Mouse (Mus musculus) kidney, adult 2 months (tissue): ENCODE measurements around the gene Cdk4. TPM values are rescaled to one million over a fixed set of nuclear protein-coding genes. Genes with fewer than 3 reads are reported as not detected.

Experiments
- DNase-seq: peaks from one replicate; pipeline ENCODE4 v3.0.0; 2021
- H3K27ac ChIP-seq: fragments of 200-500 bp; 2 replicates; pipeline ENCODE4 v1.5.1; 2012; ENCODE audit warnings: low read depth, low read length, control low read depth, inconsistent platforms; ENCODE audit not compliant: insufficient read depth
- H3K27me3 ChIP-seq: fragments of 200-500 bp; replicated peaks from 2 replicates; pipeline ENCODE4 v1.6.1; 2012; ENCODE audit warnings: mild to moderate bottlenecking, moderate library complexity, low read length, inconsistent platforms; ENCODE audit not compliant: control insufficient read depth, insufficient read depth
- H3K36me3 ChIP-seq: fragments of 200-500 bp; 2 replicates; pipeline ENCODE4 v1.6.1; 2012; ENCODE audit warnings: mild to moderate bottlenecking, moderate library complexity, low read length, inconsistent platforms; ENCODE audit not compliant: control insufficient read depth, insufficient read depth
- H3K4me1 ChIP-seq: fragments of 200-500 bp; 2 replicates; pipeline ENCODE4 v1.6.1; 2011; ENCODE audit warnings: low read length; ENCODE audit not compliant: control insufficient read depth, insufficient read depth
- H3K4me3 ChIP-seq: fragments of 200-500 bp; 2 replicates; pipeline ENCODE4 v1.5.1; 2011; ENCODE audit warnings: mild to moderate bottlenecking, low read depth, low read length, control low read depth; ENCODE audit not compliant: insufficient read depth
- CTCF ChIP-seq: fragments of 200-500 bp; conservative IDR thresholded peaks from 2 replicates; pipeline ENCODE4 v1.5.1; 2011; ENCODE audit warnings: low read depth, mild to moderate bottlenecking, control low read depth, low read length, moderate library complexity, mixed read lengths; ENCODE audit not compliant: insufficient read depth, insufficient read length
- POLR2A ChIP-seq: fragments of 200-500 bp; IDR thresholded peaks from one replicate; pipeline ENCODE4 v1.6.1; 2011; ENCODE audit warnings: low read depth, low read length, control low read depth
- WGBS: fragments of 180-500 bp; shearing (Covaris S2); methylation state at CpG from one replicate; pipeline ENCODE4 v1.1.7; 2018; 5-methylcytosine and 5-hydroxymethylcytosine counted together
- polyA plus RNA-seq: library from polyadenylated mRNA; depleted of rRNA; stranded (reverse); fragments of >200 nt; gene quantifications from 2 replicates; pipeline ENCODE4 v1.2.3, GENCODE M21; 2012

The Cdk4 gene
- polyA plus RNA-seq, 1 experiment: 216 TPM

DNA sequence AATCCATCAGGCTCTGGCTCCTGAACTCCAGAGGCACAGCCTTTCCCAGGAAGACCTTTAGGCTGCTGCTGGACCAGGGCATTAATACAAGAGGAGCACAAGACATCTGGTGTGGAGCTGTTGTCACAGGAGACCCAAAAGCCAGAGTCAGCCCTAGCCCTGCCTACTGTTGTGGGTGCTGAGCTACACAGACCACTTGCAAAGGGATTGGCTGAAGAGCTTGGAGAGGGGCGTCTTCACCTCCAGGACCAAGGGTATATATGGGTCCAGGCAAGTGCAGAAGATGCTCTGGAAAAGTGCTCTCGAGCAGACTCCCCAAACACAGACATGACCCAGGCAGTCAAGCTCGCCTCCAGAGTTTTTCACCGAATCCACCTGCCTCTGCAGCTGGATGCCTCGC is 15.4 kb upstream of the Cdk4 start, which contains the start of gene Cyp27b1:
Cyp27b1 (plus strand) TSS at position 297 of the 400 bp plus-strand sequence.
- no peak for DNase-seq
- TF ChIP-seq POLR2A: peak; percentile 23
- no peak for TF ChIP-seq CTCF
- WGBS: 27% methylated on average over 5 of the region's 5 CpGs
- no peaks in the 10 kb centered on the region for H3K27me3 ChIP-seq
- H3K27ac ChIP-seq: peak within 1 kb of the TSS; percentile 6; the same call in 1 of the 2 replicates
- H3K36me3 ChIP-seq: no peaks in the 10 kb centered on the region
- H3K4me3 ChIP-seq: peak within 1 kb of the TSS; percentile 36
- H3K4me1 ChIP-seq: peaks cover 12% of the 10 kb centered on the region; the same call in 1 of the 2 replicates

DNA sequence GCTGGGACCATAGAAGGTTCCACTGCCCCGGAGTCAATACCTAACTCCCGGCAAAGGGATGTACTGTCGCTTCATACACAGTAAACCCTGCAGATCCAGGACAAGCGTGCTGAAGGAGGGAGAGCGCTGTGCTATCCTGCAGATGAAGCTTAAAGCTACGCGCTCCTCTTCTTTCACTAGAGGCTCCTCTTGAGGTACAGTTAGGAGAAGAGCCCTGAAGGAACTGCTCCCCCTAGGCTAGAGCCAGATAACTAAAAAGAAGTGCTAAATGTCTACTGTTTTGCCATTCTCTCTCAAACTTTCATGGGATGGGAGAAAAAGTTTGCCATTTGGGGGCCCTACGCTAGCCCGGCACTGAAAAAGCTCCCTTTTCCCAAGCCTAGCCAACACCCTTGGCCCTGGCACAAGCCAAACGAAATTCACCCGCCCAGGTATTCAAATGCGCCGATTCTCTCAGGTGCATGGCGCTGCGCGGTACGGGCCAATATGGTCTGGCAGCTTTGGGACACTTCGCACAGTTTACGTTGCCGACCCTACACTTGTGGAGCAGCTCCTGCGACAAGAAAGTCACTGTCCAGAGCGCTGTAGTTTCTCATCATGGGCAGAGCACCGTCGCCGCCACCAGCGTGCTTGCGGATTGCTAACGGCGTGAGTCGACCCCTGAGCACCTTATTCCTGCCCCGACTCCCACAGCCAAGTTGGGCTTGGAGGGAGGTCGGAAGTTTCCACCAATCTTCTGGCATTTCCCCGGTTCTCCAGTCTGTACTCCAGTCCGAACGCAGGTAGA is 14.5 kb upstream of the Cdk4 start:
- Histone ChIP-seq H3K4me1 (peaks cover 8% of the 10 kb centered on the region; the same call in 1 of the 2 replicates), H3K27ac (peak overlapping the region; percentile 6; the same call in 1 of the 2 replicates), H3K36me3 (no peaks in the 10 kb centered on the region), H3K4me3 (peak overlapping the region; percentile 36), H3K27me3 (no peaks in the 10 kb centered on the region)
- 4% methylated on average over 35 of the region's 35 CpGs for WGBS
- peak; percentile 47 for DNase-seq
- TF ChIP-seq CTCF: no peak
- TF ChIP-seq POLR2A: no peak

DNA sequence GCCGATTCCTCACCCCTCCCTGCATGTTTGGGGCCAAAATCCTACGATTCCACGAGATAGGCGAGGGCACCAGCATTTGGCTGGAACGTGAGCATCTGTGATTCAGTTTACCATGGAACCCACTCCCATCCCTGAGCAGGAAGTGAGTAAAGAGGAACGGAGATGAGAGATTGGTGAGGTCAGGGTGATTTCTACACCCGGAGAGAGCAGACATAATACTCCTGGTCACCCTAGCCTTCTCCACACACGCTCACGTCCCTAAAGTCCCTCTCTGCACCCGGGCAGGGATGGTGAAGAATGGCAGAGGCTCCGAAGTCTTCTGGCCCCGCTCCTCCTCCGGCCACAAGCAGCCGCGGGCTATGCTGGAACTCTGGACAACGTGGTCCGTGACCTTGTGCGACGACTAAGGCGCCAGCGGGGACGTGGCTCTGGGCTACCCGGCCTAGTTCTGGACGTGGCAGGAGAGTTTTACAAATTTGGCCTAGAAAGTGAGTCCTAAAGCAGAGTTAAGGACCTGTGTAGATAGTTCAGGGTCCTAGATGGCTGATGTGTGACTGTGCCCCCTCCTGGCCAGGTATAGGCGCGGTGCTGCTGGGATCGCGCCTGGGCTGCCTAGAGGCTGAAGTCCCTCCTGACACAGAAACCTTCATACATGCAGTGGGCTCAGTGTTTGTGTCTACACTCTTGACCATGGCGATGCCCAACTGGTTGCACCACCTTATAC is 13.8 kb upstream of the Cdk4 start:
- Histone ChIP-seq H3K4me3 (peak overlapping the region; percentile 19), H3K27ac (no peak overlapping the region), H3K36me3 (no peaks in the 10 kb centered on the region), H3K27me3 (no peaks in the 10 kb centered on the region), H3K4me1 (peaks cover 8% of the 10 kb centered on the region; the same call in 1 of the 2 replicates)
- TF ChIP-seq CTCF (peak; percentile 48; the same call in 1 of the 2 replicates), POLR2A (no peak)
- whole genome bisulfite sequencing: 2% methylated on average over 29 of the region's 29 CpGs
- peak; percentile 55 for DNase-seq

DNA sequence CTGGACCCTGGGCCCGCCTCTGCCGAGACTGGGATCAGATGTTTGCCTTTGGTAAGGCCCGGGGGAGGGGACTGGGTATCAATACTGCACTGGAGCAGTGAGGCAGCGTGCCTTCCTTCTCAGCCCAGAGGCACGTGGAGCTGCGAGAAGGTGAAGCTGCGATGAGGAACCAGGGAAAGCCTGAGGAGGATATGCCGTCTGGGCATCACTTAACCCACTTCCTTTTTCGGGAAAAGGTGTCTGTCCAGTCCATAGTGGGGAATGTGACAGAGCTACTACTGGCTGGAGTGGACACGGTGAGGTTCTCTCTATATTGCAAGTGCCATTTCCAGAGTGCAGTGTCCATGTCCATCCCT is 13.2 kb upstream of the Cdk4 start:
- Histone ChIP-seq H3K27me3 (no peaks in the 10 kb centered on the region), H3K36me3 (no peaks in the 10 kb centered on the region), H3K27ac (no peak overlapping the region), H3K4me3 (no peak overlapping the region), H3K4me1 (peaks cover 8% of the 10 kb centered on the region; the same call in 1 of the 2 replicates)
- TF ChIP-seq CTCF: no peak
- no peak for TF ChIP-seq POLR2A
- 15% methylated on average over 10 of the region's 10 CpGs for WGBS
- no peak for DNase-seq

- Histone ChIP-seq H3K4me3 (no peak overlapping the region), H3K36me3 (peaks cover 2% of the 10 kb centered on the region), H3K4me1 (peaks cover under 1% of the 10 kb centered on the region; the same call in 1 of the 2 replicates), H3K27ac (no peak overlapping the region), H3K27me3 (no peaks in the 10 kb centered on the region)
- no peak for DNase-seq
- 83% methylated on average over 4 of the region's 4 CpGs for WGBS
- no peak for TF ChIP-seq CTCF
Measured at GRCm38 (mm10) chr10:127054646-127055045, 8.7 kb upstream of the Cdk4 start.

DNA sequence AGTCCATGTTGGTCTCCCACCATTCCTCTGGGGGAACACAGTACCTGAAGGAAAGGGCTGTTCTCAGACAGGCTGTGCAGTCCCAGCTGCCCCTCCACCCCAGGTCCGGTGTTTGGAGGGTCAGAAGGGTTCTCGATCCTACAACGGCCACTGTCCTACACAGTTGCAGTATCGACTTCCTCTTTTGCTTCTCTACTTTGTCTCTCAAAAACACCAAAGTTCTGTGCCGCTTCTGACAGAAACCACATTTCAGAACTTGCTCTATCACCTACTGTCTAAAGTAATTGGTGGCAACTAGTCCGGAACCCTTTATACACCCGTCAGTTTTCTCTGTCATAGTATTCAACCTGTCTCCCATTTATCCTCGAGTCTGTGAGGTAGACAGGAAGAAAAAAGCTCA is 7.9 kb upstream of the Cdk4 start:
- H3K36me3 ChIP-seq: peaks cover 2% of the 10 kb centered on the region
- no peak for DNase-seq
- TF ChIP-seq POLR2A: no peak
- TF ChIP-seq CTCF: no peak
- H3K27me3 ChIP-seq: no peaks in the 10 kb centered on the region
- H3K4me1 ChIP-seq: no peaks in the 10 kb centered on the region; the same call in 1 of the 2 replicates
- no peak overlapping the region for H3K27ac ChIP-seq
- WGBS: 82% methylated on average over 8 of the region's 8 CpGs
- H3K4me3 ChIP-seq: no peak overlapping the region

DNA sequence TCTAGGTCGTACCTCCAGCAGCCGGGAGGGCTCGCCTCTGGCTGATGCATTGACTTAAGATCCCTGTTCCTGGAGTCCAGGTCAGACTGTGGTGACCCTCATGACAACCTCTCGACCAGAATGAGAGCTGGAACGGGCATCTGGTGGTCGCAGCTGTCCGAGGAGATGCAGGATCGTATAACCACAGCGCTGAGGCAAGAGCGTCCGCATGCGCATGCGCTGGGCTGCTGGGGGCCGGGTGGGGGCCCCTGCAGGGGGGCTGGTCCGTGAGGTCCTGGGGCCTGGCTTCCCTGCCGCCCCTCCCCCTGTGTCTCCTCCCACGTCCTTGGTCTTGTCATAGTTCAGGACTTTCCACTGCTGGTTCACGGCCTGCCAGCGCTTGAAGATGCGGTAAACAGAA is 6.8 kb upstream of the Cdk4 start:
- no peaks in the 10 kb centered on the region; the same call in 1 of the 2 replicates for H3K4me1 ChIP-seq
- no peaks in the 10 kb centered on the region for H3K27me3 ChIP-seq
- peaks cover 2% of the 10 kb centered on the region for H3K36me3 ChIP-seq
- TF ChIP-seq POLR2A (no peak), CTCF (no peak)
- 85% methylated on average over 20 of the region's 20 CpGs for WGBS
- no peak overlapping the region for H3K4me3 ChIP-seq
- no peak overlapping the region for H3K27ac ChIP-seq
- DNase-seq: no peak
